Mouse (Mus musculus) B cell, adult (primary cell): Measurements from ENCODE around the gene Cd84. TPM values are rescaled to one million over a fixed set of nuclear protein-coding genes. Genes with fewer than 3 reads are reported as not detected.

Experiments
- total RNA-seq: library from RNA; stranded (reverse); gene quantifications from 4 replicates; pipeline ENCODE4 v1.2.4, GENCODE M21; 2023; ENCODE audit not compliant: inconsistent age

Cd84 gene
- 99.0 to 103 TPM (median 100 TPM) in 4 replicates for total RNA-seq

GRCm38 (mm10) chr1:171839488-171839887 is at the start of gene Cd84:
TSS of gene Cd84 (plus strand) at chr1:171839697.

GRCm38 (mm10) chr1:171895364-171895763 is 55.9 kb downstream of the Cd84 start, which contains the start of gene Gm10521:
TSS of gene Gm10521 (plus strand) at chr1:171895664.

GRCm38 (mm10) chr1:171917305-171918039 is 78.0 kb downstream of the Cd84 start, which contains the start of gene Slamf6:
TSS of gene Slamf6 (plus strand) at chr1:171917515.

Other genes with a start within 250 kb of the Cd84 start
- 116 to 137 TPM (median 130 TPM) in 4 replicates for gene Ly9, start 232.3 kb upstream of the Cd84 start, total RNA-seq
- 68.5 to 79.8 TPM (median 72.8 TPM) in 4 replicates for gene Slamf7, start 186.7 kb upstream of the Cd84 start, total RNA-seq
- gene Cd48, start 157.7 kb upstream of the Cd84 start, total RNA-seq: 103 to 119 TPM (median 105 TPM) in 4 replicates
- 22.1 to 27.4 TPM (median 23.4 TPM) in 4 replicates for gene Slamf1, start 72.6 kb upstream of the Cd84 start, total RNA-seq
- 12.4 to 16.0 TPM (median 13.6 TPM) in 4 replicates for gene Gm10521, start 56.0 kb downstream of the Cd84 start, total RNA-seq
- gene Slamf6, start 77.8 kb downstream of the Cd84 start, total RNA-seq: 153 to 165 TPM (median 162 TPM) in 4 replicates
- gene Vangl2, start 188.7 kb downstream of the Cd84 start, total RNA-seq: 4.6 to 7.0 TPM (median 5.7 TPM) in 4 replicates
- not detected in 4 replicates for gene Nhlh1, start 217.9 kb downstream of the Cd84 start, total RNA-seq
- 158 to 164 TPM (median 162 TPM) in 4 replicates for gene Copa, start 242.8 kb downstream of the Cd84 start, total RNA-seq
- 89.7 to 105 TPM (median 96.5 TPM) in 4 replicates for gene Ncstn, start 243.1 kb downstream of the Cd84 start, total RNA-seq